Mouse (Mus musculus) thymus, postnatal 14 days (tissue): ENCODE data around the gene Tex2.
"Not testable (repeated sequence)": the region's sequence is repeated elsewhere in the genome, so short reads cannot be mapped to it uniquely, and the experiment has no call there.

Experiments used
- DNase-seq: peaks from one replicate; pipeline ENCODE4 v3.0.0; 2021

The Tex2 gene

GRCm38 (mm10) chr11:106503425-106503717, 109.9 kb downstream of the Tex2 start:
- DNase-seq = no peak

- no peak for DNase-seq
Observed at GRCm38 (mm10) chr11:106502631-106503424, 110.4 kb downstream of the Tex2 start.

DNA sequence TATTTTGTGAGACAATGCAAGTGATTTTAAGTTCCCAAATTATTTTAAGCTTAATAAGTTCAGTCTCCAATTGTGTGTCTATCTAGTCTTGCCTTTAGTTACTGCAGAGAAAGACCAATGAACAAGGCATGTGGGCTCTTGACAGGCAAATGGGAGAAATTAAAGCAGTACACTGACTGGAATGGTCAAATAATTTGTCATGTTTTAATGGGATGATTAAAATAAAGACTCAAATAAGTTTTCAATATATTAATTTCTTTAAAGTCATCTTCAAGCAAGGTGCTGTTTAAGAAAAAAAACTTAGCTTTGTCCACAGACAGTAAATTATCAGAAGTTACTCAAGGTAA, 111.1 kb downstream of the Tex2 start:
- DNase-seq = no peak

DNA sequence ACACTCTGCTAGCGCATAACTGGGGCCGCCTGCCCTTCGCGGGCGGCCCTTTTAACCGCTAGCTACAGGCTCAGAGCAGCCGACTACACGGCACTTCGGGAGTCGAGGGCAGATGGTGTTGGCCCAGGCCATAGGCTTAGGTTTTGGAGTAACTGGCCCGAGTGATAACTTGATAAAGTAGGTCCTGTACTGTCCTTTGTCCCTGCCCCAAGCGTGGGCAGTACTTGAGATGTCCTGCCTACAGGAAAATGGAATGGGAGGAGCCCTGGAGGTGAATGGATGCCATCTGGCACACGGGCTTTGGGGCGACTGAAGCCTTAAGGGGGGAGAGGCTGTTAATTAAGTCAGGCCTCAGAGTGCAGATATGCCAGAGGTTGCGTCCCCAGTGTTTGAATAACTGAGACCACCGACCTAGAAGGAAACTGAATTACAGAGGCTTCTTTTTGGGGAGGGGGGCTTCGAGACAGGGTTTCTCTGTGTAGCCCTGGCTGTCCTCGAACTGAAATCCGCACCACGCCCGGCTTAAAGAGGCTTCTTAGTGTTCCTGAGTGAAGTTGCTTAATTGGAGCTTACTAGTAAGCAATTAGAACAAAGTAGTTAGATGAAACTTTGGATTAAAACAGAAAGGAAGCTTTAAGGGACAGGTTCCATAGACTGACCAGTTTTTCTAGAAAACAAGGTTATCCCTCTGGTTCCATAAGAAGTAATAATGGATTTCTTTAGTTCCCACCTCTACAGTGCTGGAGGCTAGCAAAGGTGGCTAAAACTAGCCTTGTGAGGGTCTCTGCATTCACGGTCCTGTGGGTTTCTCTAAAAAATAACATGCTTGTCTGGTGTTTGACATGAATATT, 111.7 kb downstream of the Tex2 start:
- peak; percentile 56 for DNase-seq

DNA sequence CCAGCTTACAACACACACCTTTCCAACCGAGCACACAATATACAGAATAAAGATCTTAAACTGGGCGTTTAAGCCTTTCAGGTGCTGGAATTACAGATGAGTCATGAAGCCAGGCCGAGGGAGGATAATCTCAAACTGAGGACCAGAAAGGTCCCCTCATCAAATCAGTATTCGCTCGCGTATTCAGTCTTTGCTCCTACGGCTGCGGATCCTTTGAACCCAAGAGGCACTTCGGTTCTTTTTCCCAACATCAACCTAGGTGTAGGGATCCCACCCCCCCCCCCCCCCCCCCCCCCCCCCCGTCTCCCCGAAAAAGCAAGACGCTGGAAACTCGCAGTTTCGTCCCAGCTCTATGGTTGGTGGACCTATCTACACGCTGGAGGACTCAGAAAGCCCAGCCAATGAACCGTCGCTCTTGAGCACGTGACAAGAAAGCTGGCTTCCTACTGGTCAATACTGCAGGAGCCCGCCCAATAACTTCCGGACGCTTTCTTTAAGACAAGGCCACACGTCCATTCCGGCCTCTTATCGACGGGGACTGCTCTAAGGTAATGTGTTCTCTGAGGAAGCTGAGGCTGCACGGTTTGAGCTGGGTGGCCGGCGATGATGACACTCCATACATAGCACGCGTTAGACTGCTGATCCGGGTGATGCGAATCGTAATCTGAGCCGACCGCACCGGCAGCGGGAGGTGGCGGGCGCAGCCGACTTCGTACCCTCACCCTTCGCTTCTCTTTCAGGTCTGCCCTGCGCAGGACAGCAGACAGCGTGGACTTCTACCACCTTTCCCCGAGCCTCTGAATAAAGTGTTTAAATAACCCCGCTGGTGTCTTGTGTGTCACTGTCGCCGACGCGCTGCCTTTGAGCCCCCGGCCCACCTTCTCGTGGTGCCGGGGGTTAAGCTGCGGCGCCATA, 112.6 kb downstream of the Tex2 start:
- DNase-seq = peak; percentile 92

DNA sequence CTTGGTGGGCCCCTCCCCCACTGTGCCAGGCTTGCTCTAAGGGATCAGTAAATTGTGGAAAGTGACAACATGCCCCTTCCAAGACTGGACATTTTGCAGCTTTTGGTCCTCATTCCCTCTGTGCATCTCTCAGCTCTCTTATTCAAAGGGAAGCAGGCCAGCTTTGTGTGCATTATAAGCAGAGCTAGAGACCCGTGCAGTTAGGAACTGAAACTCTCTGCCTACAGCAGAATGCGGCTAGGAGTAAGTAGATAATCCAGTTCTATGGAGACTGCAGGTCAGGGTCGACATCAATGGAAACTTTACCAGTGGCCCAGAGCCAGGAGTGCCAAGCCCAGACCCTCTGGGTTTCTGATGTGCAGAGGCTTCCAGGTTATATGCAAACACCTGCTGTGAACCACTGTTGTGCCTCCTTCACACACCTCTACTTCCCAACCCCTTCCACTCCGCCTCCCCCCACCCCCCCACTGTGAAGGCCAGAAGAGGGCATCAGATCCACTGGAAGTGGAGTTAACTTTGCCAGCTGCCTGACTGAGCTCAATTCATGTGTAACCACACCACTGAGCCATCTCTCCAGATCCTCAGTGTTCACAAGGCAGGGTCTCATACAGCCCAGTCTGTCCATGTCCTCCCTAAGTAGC, 114.4 kb downstream of the Tex2 start:
- DNase-seq = no peak

GRCm38 (mm10) chr11:106497926-106498325, 115.3 kb downstream of the Tex2 start:
- DNase-seq = no peak

- not testable (repeated sequence) for DNase-seq
Observed at GRCm38 (mm10) chr11:106497009-106497408, 116.2 kb downstream of the Tex2 start.

GRCm38 (mm10) chr11:106492984-106493669, 120.1 kb downstream of the Tex2 start:
- DNase-seq = no peak

GRCm38 (mm10) chr11:106491393-106491792, 121.8 kb downstream of the Tex2 start:
- peak; percentile 76 for DNase-seq

- not testable (repeated sequence) for DNase-seq
Observed at GRCm38 (mm10) chr11:106490600-106490999, 122.6 kb downstream of the Tex2 start.

GRCm38 (mm10) chr11:106490057-106490456, 123.2 kb downstream of the Tex2 start:
- DNase-seq = no peak

DNA sequence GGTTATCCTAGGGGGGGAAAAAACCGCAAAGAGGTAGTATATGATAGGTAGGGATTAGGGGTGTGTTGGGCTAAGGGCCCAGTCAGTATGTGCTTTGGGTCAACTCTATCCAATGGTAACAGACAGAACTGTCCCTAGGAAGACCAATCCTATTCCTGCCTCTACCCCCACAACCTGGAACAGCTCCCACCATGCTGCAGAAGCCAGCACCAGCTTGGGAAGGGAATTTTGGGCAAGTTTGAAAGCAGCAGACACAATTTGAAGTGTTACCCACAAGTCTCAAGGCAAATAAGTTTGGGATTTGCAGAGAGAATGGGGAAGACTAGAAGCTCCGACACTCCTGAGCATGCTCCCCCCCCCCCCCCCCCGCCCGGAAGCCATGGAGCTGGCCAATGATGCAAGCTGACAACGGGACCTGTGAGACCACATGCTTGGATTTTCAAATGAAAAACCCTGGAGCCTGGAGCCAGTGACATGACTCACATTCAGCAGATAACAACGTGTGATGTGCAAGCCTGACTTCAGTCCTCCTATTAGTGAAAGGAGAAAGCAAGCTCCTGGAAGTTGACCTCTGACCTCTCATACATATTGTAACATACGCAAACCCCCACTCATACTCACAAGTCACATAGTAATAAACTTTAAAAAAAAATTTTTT, 124.1 kb downstream of the Tex2 start:
- DNase-seq = no peak

GRCm38 (mm10) chr11:106488126-106488561, 125.1 kb downstream of the Tex2 start:
- DNase-seq = no peak

DNA sequence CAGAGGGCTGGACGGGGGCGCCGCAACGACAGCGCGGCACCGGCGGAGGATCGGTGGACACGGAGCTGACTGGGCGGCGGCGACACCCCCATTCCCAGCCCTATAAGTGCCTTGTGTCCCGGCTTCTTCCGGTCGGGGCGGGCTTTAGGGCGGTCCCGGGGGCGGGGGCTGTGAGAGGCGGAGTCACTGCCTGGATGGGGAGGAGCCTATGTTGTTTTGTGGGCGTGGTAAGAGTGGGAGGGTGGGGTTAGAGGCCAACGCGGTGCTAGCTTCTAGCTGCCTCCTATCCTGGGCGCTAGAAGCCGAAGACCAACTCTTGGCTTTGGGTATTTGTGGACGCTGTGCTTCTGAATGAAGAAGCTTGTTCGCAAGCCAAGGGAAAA, 125.5 kb downstream of the Tex2 start, which contains the start of gene Ern1:
TSS of gene Ern1 (minus strand) at position 120 of the 383 bp plus-strand sequence.
- DNase-seq = peak; percentile 96

DNA sequence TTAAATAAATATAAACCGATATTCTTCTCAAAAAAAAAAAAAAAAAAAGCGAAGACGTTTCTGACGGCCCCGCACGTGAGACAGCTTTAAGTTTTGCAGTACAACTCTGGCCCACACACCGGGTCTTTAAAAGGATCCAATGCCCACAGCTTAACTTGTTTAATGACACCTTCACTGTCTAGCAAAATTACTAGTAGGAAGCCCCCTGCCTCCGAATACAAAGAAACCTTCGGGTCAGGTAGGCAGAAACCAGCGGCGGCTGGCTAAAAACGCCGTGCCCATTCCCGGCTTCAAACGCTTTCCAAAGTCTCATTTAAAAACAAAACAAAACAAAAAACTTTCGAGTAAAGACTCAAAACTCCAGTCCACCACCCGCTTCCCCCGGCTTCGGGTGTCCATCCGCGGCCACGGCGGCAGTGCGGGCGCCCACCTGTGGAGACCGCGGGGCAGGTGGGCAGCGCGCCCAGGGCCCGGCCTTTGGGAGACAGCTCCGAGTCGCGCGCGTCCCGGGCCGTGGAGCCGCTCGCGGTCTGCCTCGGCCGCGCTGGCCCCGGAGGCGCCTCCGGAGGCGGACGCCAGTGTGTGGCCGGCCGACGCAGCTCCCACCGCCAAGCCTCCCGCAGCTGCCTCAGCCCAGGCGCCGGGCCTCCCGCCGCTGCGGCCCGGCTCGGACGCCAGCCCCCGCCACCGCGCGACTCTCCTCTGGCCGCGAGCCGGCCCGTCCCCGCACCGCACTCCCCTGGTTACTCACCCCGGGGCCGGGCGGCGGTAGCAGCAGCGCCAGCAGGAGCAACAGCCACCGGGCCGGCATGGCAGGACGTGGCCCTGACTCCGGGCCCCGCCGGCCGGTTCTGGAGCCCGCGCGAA, 126.1 kb downstream of the Tex2 start:
- DNase-seq = peak; percentile 30

DNA sequence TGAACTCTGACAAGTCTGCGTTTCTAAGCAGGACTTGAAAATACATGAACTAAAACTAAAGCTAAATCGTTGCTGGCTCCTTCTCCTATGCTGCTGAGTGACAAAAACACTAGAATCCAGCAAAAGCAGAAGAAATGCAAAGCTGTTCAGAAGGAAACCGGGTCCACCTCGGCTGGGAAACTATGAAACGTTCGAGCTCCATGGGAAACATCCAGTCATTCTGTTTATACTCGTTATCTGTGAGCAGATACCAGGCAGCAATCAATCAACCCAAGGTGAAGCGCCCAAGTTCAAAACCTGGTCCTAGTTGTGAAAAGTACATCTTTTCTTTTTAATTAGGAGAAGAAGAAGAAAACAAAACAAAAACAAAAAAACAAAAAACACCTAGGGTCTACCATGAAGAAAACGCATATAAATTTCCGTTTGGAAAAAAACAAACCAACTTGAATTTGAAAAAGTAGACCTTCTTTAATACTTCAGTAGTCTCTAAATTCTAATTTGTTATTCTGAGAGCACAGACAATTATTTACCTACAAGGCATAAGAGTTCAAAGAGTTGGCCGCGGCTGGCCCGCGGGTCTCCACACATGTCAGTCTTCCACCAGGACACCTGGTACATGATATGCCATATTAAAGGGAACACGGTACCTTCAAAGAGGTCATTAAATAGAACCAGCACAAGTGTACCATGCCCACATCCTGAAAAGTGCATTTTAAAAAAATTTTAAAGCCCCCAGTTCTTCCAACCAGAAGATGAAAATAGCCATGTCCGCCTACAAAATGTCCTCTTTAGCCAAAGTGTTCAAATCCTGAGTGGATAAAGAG, 127.0 kb downstream of the Tex2 start:
- no peak for DNase-seq

- no peak for DNase-seq
Observed at GRCm38 (mm10) chr11:106485611-106486010, 127.6 kb downstream of the Tex2 start.

GRCm38 (mm10) chr11:106484875-106485274, 128.3 kb downstream of the Tex2 start:
- no peak for DNase-seq
